Mouse (Mus musculus) liver, adult 2 months (tissue): ENCODE data around the gene Spryd3.

Experiments used
- CTCF ChIP-seq: fragments of 200-500 bp; IDR thresholded peaks from 2 replicates; pipeline ENCODE4 v1.5.1; 2011; ENCODE audit warnings: low read depth, low read length, control low read depth
- POLR2A ChIP-seq: fragments of 200-500 bp; IDR thresholded peaks from 2 replicates; pipeline ENCODE4 v1.6.1; 2011; ENCODE audit warnings: low read length, control low read depth; ENCODE audit not compliant: insufficient read depth; ENCODE audit errors: extremely low read depth

- TF ChIP-seq POLR2A (0 out of 2 replicates have a peak, but pooled peaks have one; percentile 22), CTCF (0 out of 2 replicates have a peak, but pooled peaks have one; percentile 3)
Measured at GRCm38 (mm10) chr15:102136129-102136758, at the start of gene Spryd3.
